ENCODE assay signal across 2 mouse cellular contexts in genomic region chr3:107925335-107925734, GRCm38 (mm10).
TF ChIP-seq lines count a peak whose summit lies in the region.

No protein-coding gene starts in this region.

TF ChIP-seq in CH12.LX, 34 proteins besides CTCF, POLR2A, EP300 and RAD21:
- TF ChIP-seq MAFK (IDR thresholded peaks at IDR 0.05; ENCODE audit: insufficient replicate concordance, low read length), result peak; percentile 73; the same call in 1 of the 2 replicates
- TF ChIP-seq HCFC1 (IDR thresholded peaks at IDR 0.05; ENCODE audit: low read depth, low read length), result no peak

TF ChIP-seq in ES-E14, 5 proteins besides CTCF, POLR2A, EP300 and RAD21:
- TF ChIP-seq CHD2 (IDR thresholded peaks at IDR 0.05; ENCODE audit: low read depth, low read length), result no peak
- no peak for TF ChIP-seq ZC3H11A (IDR thresholded peaks at IDR 0.05; ENCODE audit: borderline replicate concordance, low read depth, low read length)
- no peak for TF ChIP-seq HCFC1 (IDR thresholded peaks at IDR 0.05; ENCODE audit: borderline replicate concordance, insufficient read depth, low read length)
- peak; percentile 74 for TF ChIP-seq MAFK (IDR thresholded peaks at IDR 0.05; ENCODE audit: insufficient read depth, low read depth, low read length)
